Mouse (Mus musculus): ENCODE measurements around the gene Prune2.

Gene Prune2

DNA sequence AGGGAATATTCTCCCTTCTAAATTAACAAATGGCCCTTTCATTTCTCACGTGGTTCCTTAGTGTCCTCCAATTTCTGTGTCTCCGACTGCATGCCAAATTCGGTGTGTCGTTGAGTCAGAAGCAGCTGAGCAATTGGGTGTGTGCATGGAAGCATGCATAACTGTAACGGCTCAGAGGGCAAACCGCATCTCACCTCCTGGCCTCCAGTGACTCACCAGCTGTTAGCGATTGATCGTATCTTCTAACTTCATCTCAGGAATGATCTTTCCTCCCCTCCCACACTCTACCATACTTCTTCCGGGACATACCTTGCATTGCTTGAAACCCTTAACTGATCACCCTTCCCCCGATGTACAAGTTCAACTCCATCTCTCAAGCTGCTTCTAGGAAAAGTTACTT lies 300.9 kb downstream of the Prune2 start:
- DNase-seq (ENCODE audit: low spot score in 2 of 2) = peak; percentile 24 to 34

DNA sequence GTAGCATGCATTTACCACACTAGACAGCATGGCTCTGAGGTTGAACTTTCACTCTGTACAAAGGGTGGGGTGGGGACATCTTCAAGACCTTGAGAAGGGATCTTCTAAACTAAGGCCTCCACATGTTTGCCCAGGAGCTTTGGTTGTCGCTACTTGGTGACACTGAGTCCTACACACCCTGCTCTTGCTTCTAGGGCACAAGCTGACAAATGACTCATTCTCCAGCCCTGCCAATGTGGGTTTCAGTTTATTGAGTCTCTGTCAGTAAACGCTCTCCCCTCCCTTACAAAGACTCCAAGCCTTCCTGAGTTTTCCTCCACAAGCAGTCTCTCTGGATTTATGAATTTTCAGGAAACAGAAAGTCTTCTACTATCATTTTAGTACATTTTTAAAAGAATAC lies 307.3 kb downstream of the Prune2 start:
- DNase-seq (ENCODE audit: low spot score in 2 of 2) = no peak

DNA sequence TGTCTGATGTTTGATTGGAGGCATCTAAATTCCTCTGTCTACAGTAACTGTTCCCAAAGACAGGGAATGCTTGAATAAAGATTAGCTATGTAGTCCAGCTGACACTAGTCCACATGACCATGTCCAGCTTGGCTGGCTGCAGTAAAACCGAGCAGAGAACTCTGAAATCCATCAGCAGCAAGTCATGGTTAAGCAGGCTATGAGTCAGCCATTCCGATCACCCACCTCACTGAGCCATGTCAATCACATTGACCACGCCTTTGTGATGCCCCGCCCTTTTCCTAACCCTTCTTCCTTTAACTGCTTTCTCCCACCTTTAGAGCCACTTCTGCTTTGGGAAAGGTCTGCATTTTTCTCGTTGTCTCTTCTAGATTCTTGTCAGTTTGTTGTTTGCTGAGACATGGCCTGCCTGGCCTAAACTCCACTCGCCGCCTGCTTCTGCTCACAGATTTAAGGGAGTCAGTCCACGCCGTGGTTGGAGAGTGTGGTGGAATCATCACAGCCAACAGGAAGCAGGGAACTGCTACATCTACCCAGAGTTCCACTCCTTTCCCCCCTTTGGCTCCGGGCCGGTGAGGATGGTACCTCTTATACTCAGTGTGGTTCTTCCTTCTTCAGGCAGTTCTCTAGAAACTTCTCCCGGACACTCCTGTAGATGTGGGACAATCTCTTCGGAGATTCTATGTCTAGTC lies 307.9 kb downstream of the Prune2 start:
- DNase-seq (ENCODE audit: low spot score in 2 of 2) = no peak

DNA sequence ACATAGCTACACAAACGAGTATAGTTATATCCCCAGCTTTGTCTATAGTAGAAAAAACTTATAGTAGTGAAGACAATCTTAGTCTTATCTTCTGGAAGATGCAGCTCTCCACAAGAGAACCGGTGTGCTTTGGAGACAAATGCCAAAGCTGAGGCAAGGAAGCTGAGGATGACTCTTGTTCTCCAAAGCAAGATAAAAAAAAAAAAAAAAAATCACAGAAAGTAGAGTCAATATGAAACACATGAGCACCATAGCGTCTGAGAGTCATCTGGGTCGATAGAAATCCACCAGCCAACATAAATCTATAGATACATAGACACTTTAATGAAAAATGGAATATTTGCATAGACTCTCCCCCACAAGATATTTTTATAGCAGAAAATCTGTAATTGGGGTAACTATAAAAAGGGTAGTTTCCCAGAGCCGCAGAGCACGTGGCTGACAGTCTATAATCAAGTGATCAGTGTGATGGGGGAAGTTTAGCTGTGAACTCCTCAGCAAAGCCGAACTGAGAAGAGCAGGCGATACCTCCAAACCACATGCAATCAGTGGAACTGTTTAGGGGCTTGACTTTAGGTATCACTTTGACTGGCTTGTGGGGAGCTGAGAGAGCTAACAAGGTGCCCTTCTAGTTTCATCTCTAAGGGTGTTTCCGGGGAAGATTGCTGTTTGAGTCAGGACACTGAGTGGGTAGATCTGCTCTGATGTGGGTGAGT lies 308.7 kb downstream of the Prune2 start:
- DNase-seq (ENCODE audit: low spot score in 2 of 2) = peak; percentile 61 to 73

DNA sequence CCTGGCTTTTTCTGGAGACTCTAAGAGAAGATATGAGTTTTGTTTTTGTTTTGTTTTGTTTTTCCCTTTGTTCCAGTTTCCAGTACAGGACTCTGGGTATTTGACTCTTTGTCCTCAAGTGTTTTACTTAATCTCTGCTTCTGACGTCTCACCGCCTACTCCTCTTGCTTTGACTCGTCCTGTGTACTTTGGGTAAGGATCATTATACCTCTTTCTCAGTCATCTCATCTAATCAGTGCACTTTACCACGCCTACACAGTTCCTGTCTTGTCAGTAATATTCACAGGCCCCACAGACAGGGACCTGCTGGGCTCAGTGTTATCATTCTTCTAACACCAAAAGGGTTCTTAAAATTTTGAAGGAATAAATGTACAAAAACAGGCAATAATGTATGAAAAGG lies 312.8 kb downstream of the Prune2 start:
- DNase-seq (ENCODE audit: low spot score in 2 of 2) = no peak

DNA sequence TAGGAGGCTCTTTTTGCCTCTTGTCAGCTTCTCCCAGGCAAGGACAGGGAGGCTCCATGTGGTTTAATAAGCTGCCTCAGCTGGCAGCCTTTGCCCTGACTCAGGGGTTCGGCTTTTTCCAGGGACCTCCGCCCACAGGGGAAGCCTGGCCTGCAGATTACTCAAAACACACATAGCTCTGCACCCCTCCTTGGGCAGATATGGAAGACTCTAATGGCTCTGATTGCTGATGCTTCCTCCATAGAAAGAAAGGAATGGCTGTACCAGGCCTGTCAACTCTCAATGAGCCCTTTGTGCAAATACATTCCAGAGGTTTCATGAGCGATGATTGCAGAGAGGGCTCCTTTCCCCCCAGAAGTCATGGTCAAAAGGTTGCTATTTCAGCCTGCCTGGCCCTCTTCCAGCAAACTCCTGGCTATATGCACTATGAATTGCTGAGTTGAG lies 315.3 kb downstream of the Prune2 start:
- DNase-seq (ENCODE audit: low spot score in 2 of 2) = no peak

DNA sequence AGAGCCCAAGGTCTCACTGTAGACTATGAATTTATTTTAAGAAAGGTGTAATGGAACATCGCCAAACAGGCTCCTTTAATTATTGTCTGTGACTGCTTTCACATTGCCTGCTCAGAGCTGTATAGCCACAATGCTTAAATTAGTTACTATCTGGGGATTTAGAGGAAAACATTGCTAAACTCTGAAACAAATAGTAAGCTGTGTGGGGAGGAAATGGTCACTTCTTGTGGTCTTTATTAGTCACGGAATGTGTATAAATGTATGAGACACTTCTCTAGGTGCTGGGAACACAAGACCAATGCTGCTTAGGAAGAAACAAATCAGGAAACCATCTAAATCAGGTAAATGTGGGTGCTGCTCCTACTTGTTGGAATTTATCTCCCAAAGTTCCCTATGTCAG lies 317.1 kb downstream of the Prune2 start:
- DNase-seq (ENCODE audit: low spot score in 2 of 2) = no peak

Measured in natural killer cell, adult 2 months (primary cell).